Mouse (Mus musculus): ENCODE results near the gene Elob. TPM values are rescaled to one million over a fixed set of nuclear protein-coding genes. Genes with fewer than 3 reads are reported as not detected.

The Elob gene
- polyA plus RNA-seq, 1 experiment from 2014 or later = 1,013 TPM

DNA sequence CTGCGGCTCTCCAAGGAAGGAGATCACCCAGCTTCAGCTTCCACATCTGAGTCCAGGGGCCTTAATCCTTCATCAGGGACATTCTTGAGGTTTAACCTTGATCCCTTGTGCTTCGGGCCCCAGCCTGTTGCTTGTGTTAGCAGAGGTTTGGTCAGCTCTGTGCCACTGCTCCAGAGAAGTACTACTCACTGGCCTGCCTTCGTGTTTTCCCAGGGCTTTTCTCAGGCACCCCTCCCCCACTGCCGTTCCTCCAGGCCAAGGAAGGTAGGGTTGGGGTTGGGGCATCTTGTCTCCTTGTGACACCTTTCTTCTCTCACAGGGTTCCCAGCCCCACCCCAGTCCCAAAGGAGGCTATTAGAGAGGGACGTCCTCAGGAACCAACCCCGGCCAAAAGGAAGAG, 6.8 kb downstream of the Elob start:
- Histone ChIP-seq H3K4me2 (replicated peaks; ENCODE audit: low read depth) (no peak overlapping the region), H3K4me3 (ENCODE audit: low read depth, low read length) (no peak overlapping the region), H3K27me3 (ENCODE audit: control insufficient read depth, insufficient read depth, low read length) (no peaks in the 10 kb centered on the region), H3K4me1 (replicated peaks; ENCODE audit: control insufficient read depth, insufficient read depth) (no peaks in the 10 kb centered on the region), H3K36me3 (ENCODE audit: control insufficient read depth, insufficient read depth, low read length) (peaks cover 61% of the 10 kb centered on the region), H3K9me3 (ENCODE audit: control insufficient read depth, low read length) (peaks cover 7% of the 10 kb centered on the region; the same call in 1 of the 2 replicates), H3K27ac (replicated peaks) (no peak overlapping the region), H3K9ac (ENCODE audit: low read length) (no peak overlapping the region)
- 61% methylated on average over 6 of the region's 6 CpGs for WGBS
- TF ChIP-seq EP300 (optimal IDR thresholded peaks at IDR 0.05) = no peak
- no peak for TF ChIP-seq CTCF (IDR thresholded peaks at IDR 0.05; ENCODE audit: low read depth)
- DNase-seq (ENCODE audit: low spot score) = no peak
- ATAC-seq (ENCODE audit: low FRiP score, low TSS enrichment) = no peak

DNA sequence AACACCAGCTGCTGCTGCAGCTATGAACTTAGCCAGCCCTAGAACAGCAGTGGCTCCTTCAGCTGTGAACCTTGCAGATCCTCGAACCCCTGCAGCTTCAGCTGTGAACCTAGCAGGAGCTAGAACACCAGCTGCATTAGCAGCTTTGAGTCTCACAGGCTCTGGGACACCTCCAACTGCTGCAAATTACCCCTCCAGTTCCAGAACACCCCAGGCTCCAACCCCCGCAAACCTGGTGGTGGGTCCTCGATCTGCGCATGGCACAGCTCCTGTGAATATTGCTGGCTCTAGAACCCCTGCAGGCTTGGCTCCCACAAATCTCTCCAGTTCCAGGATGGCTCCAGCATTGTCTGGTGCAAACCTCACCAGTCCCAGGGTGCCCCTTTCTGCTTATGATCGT, 8.2 kb downstream of the Elob start:
- Histone ChIP-seq H3K27me3 (ENCODE audit: control insufficient read depth, insufficient read depth, low read length) (no peaks in the 10 kb centered on the region), H3K4me2 (replicated peaks; ENCODE audit: low read depth) (no peak overlapping the region), H3K27ac (replicated peaks) (no peak overlapping the region), H3K36me3 (ENCODE audit: control insufficient read depth, insufficient read depth, low read length) (peaks cover 75% of the 10 kb centered on the region), H3K4me3 (ENCODE audit: low read depth, low read length) (no peak overlapping the region), H3K9ac (ENCODE audit: low read length) (no peak overlapping the region), H3K4me1 (replicated peaks; ENCODE audit: control insufficient read depth, insufficient read depth) (no peaks in the 10 kb centered on the region), H3K9me3 (ENCODE audit: control insufficient read depth, low read length) (peaks cover 7% of the 10 kb centered on the region; the same call in 1 of the 2 replicates)
- ATAC-seq (ENCODE audit: low FRiP score, low TSS enrichment) (no peak), DNase-seq (ENCODE audit: low spot score) (no peak)
- 91% methylated on average over 5 of the region's 5 CpGs for WGBS
- TF ChIP-seq EP300 (optimal IDR thresholded peaks at IDR 0.05) (no peak), CTCF (IDR thresholded peaks at IDR 0.05; ENCODE audit: low read depth) (no peak)

GRCm38 (mm10) chr17:23819235-23819634, 9.7 kb downstream of the Elob start:
- Histone ChIP-seq H3K9me3 (ENCODE audit: control insufficient read depth, low read length) (peaks cover 7% of the 10 kb centered on the region; the same call in 1 of the 2 replicates), H3K36me3 (ENCODE audit: control insufficient read depth, insufficient read depth, low read length) (peaks cover 80% of the 10 kb centered on the region), H3K4me2 (replicated peaks; ENCODE audit: low read depth) (no peak overlapping the region), H3K9ac (ENCODE audit: low read length) (no peak overlapping the region), H3K27me3 (ENCODE audit: control insufficient read depth, insufficient read depth, low read length) (no peaks in the 10 kb centered on the region), H3K4me1 (replicated peaks; ENCODE audit: control insufficient read depth, insufficient read depth) (no peaks in the 10 kb centered on the region), H3K27ac (replicated peaks) (no peak overlapping the region), H3K4me3 (ENCODE audit: low read depth, low read length) (no peak overlapping the region)
- TF ChIP-seq CTCF (IDR thresholded peaks at IDR 0.05; ENCODE audit: low read depth) (no peak), EP300 (optimal IDR thresholded peaks at IDR 0.05) (no peak)
- 98% methylated on average over 25 of the region's 25 CpGs for WGBS
- ATAC-seq (ENCODE audit: low FRiP score, low TSS enrichment) = no peak
- DNase-seq (ENCODE audit: low spot score) = no peak

GRCm38 (mm10) chr17:23818579-23818978, 10.4 kb downstream of the Elob start:
- Histone ChIP-seq H3K36me3 (ENCODE audit: control insufficient read depth, insufficient read depth, low read length) (peaks cover 82% of the 10 kb centered on the region), H3K27ac (replicated peaks) (no peak overlapping the region), H3K9ac (ENCODE audit: low read length) (no peak overlapping the region), H3K9me3 (ENCODE audit: control insufficient read depth, low read length) (peaks cover 7% of the 10 kb centered on the region; the same call in 1 of the 2 replicates), H3K4me1 (replicated peaks; ENCODE audit: control insufficient read depth, insufficient read depth) (no peaks in the 10 kb centered on the region), H3K4me2 (replicated peaks; ENCODE audit: low read depth) (no peak overlapping the region), H3K27me3 (ENCODE audit: control insufficient read depth, insufficient read depth, low read length) (no peaks in the 10 kb centered on the region), H3K4me3 (ENCODE audit: low read depth, low read length) (no peak overlapping the region)
- WGBS = 98% methylated on average over 8 of the region's 8 CpGs
- no peak for TF ChIP-seq CTCF (IDR thresholded peaks at IDR 0.05; ENCODE audit: low read depth)
- no peak for TF ChIP-seq EP300 (optimal IDR thresholded peaks at IDR 0.05)
- DNase-seq (ENCODE audit: low spot score) = no peak
- no peak for ATAC-seq (ENCODE audit: low FRiP score, low TSS enrichment)

DNA sequence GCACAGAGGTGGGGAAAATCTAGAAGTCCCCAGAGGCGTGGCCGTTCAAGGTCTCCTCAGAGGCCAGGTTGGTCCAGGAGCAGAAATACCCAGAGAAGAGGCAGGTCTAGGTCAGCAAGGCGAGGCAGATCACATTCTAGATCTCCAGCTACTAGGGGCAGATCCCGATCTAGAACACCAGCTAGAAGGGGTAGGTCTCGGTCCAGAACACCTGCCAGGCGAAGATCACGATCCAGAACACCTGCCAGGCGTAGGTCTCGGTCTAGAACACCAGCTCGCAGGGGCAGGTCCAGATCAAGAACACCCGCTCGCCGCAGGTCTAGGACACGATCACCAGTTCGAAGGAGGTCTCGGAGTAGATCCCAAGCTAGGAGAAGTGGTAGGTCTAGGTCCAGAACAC, 13.3 kb downstream of the Elob start:
- no peak for ATAC-seq (ENCODE audit: low FRiP score, low TSS enrichment)
- Histone ChIP-seq H3K27ac (replicated peaks) (no peak overlapping the region), H3K4me1 (replicated peaks; ENCODE audit: control insufficient read depth, insufficient read depth) (no peaks in the 10 kb centered on the region), H3K4me2 (replicated peaks; ENCODE audit: low read depth) (no peak overlapping the region), H3K9me3 (ENCODE audit: control insufficient read depth, low read length) (peaks cover 7% of the 10 kb centered on the region; the same call in 1 of the 2 replicates), H3K27me3 (ENCODE audit: control insufficient read depth, insufficient read depth, low read length) (no peaks in the 10 kb centered on the region), H3K9ac (ENCODE audit: low read length) (no peak overlapping the region), H3K4me3 (ENCODE audit: low read depth, low read length) (no peak overlapping the region), H3K36me3 (ENCODE audit: control insufficient read depth, insufficient read depth, low read length) (peaks cover 73% of the 10 kb centered on the region)
- no peak for TF ChIP-seq CTCF (IDR thresholded peaks at IDR 0.05; ENCODE audit: low read depth)
- TF ChIP-seq EP300 (optimal IDR thresholded peaks at IDR 0.05) = no peak
- DNase-seq (ENCODE audit: low spot score) = no peak
- WGBS = 98% methylated on average over 16 of the region's 16 CpGs

- Histone ChIP-seq H3K27me3 (ENCODE audit: control insufficient read depth, insufficient read depth, low read length) (no peaks in the 10 kb centered on the region), H3K9ac (ENCODE audit: low read length) (no peak overlapping the region), H3K9me3 (ENCODE audit: control insufficient read depth, low read length) (no peaks in the 10 kb centered on the region), H3K4me1 (replicated peaks; ENCODE audit: control insufficient read depth, insufficient read depth) (peaks cover 3% of the 10 kb centered on the region; the same call in 1 of the 2 replicates), H3K27ac (replicated peaks) (no peak overlapping the region), H3K36me3 (ENCODE audit: control insufficient read depth, insufficient read depth, low read length) (peaks cover 30% of the 10 kb centered on the region), H3K4me2 (replicated peaks; ENCODE audit: low read depth) (no peak overlapping the region), H3K4me3 (ENCODE audit: low read depth, low read length) (no peak overlapping the region)
- 82% methylated on average over 3 of the region's 3 CpGs for WGBS
- TF ChIP-seq CTCF (IDR thresholded peaks at IDR 0.05; ENCODE audit: low read depth) = no peak
- no peak for TF ChIP-seq EP300 (optimal IDR thresholded peaks at IDR 0.05)
- ATAC-seq (ENCODE audit: low FRiP score, low TSS enrichment) (no peak), DNase-seq (ENCODE audit: low spot score) (no peak)
These were observed 21.0 kb downstream of the Elob start for GRCm38 (mm10) chr17:23807918-23808317.
